Mouse (Mus musculus) neutrophil, adult 59 days (primary cell): ENCODE results near the gene Rims4. TPM values are rescaled to one million over a fixed set of nuclear protein-coding genes. Genes with fewer than 3 reads are reported as not detected.

Source experiments
- total RNA-seq, 2 experiments: library from RNA; stranded (reverse); gene quantifications; 1 replicate in 1 of 2; 2 replicates in 1 of 2; pipeline ENCODE4 v1.2.4; 2023

The Rims4 gene
- under 1 TPM; 0.27 to 0.31 TPM for total RNA-seq

DNA sequence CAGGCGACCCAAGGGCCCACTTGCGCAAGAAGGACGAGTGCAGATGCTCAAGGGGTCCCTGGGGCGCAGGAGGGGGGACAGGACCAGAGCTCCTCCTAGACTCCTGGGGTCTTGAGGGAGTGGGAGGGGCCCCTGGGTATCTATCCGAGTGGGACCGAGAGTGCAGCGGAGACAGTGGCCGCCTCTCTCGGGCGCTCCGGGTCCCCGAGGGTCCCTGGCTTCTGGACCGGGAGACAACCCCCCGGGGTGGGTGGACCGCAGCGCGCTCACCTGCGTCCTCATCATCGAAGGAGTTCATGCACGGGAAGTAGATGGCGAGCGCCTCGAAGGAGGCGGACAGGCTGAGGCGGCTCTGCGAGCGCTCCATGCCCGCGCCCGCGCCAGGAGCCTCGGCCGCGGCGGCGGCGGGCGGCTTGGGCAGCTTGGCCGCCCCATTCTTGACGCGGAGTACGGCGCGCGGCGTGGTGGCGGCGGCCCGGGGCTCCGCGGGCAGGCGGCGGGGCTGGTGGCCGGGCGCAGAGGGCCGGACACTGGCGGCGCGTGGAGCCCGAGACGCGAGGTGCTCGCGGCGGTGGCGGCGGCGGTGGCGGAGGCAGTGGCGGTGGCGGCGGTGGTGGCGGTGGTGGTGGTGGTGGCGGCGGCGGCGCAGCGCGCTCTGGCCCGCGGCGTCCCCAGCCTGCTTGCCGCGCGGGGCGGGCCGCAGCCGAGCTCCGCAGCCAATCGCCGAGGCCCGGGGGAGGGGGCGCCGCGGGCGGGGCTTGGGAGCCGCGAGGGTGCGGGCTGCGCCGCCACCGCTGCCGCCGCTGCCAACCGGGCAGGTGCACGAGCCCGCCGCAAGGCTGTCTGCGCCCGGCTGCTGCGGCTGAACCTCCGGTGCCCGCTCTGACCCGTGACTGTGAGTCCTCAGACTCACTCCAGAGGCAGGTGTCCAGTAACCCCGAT, at the start of gene Rims4:
Rims4 (minus strand) TSS at position 367 of the 942 bp plus-strand sequence.

DNA sequence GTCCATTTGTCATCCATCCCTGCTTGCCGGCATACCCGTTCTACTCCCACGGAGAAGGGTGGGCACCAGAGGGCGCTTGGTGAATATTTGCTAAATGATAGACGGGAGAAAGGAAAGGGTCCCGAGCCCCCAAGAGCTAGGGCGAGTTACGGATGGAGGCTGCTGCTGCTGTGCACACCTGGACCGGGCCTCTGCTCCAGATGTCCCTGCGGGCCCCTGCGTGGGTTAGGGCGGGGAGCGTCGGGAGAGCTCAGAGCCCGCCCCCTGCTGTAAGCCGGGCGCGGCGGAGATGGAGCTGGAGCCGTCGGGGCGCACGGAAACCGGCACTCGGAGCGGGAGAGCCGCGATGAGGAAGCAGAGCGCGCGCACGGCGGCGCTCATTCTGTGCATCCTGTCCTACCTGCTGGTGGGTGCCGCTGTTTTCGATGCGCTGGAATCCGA, 65.0 kb downstream of the Rims4 start, which contains the start of gene Kcnk15:
Kcnk15 (plus strand) TSS at position 191 of the 441 bp plus-strand sequence.

DNA sequence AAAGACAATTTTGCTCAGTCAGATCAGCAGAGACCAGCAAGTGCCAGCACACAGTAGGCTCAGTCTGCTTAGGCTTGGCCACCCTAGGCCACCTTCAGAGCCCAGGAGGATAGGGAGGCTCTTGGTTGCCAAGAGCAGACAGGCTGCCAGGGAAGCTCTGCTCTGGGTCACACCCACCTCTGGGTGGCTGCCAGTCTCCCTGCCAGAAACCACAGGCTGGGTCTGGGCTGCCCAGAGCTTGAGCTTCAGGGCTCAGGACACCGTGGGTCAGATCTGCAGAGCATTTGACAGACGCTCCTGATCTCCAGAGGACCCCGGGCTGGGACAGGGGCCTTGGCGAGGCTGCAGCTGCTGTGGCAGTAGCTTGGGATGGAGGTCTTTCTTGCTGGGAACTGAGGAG, 97.9 kb downstream of the Rims4 start, which contains the start of gene Ccn5:
Ccn5 (plus strand) TSS at position 255 of the 400 bp plus-strand sequence.

Other genes with a start within 250 kb of the Rims4 start
- 10 to 100 TPM; 10.3 to 13.0 TPM for gene Ada, start 168.4 kb downstream of the Rims4 start, total RNA-seq
- gene Ccn5, start 97.8 kb downstream of the Rims4 start, total RNA-seq: not detected
- not detected for gene Kcnk15, start 65.0 kb downstream of the Rims4 start, total RNA-seq
- gene Ywhab, start 76.3 kb upstream of the Rims4 start, total RNA-seq: 100 to 1,000 TPM; 147 to 164 TPM
- gene Pabpc1l, start 106.8 kb upstream of the Rims4 start, total RNA-seq: 10 to 100 TPM; 12.4 to 13.0 TPM
- 100 to 1,000 TPM; 159 to 163 TPM for gene Stk4, start 151.6 kb upstream of the Rims4 start, total RNA-seq
- gene Tomm34, start 152.5 kb upstream of the Rims4 start, total RNA-seq: 10 to 100 TPM; 40.3 to 49.7 TPM